Mouse (Mus musculus): ENCODE data around the gene Nsmce4a.

DNA sequence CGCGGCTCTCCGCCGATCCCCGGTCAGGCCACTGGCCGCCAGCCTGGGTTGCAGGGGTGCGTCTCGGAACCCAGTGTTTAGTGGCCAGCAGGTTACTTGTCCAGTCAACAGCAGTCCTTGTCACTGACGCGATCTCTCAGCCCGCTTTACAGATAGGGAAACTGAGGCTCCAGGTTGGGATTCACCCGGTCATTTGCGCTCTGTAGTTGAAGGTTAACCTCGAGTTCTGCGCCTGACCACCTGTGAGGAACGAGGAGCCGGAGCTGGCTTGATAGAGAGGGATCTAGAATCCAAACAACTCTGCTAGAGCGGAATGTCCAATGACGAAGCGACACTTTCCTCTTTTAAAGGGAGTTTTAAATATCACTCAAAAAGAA is 52.9 kb downstream of the Nsmce4a start, which contains the start of gene Ate1:
- TF ChIP-seq CTCF (conservative IDR thresholded peaks at IDR 0.05; ENCODE audit: insufficient read depth, insufficient read length, low read depth, low read length) (no peak), POLR2A (IDR thresholded peaks at IDR 0.05; ENCODE audit: low read depth, low read length) (no peak)

Measured in kidney, adult 2 months (tissue).